Mouse (Mus musculus) kidney, adult 9 months (tissue): ENCODE results near the gene Abhd16b.

Source experiments
- DNase-seq: peaks from one replicate; pipeline ENCODE4 v3.0.0; 2022

The Abhd16b gene

DNA sequence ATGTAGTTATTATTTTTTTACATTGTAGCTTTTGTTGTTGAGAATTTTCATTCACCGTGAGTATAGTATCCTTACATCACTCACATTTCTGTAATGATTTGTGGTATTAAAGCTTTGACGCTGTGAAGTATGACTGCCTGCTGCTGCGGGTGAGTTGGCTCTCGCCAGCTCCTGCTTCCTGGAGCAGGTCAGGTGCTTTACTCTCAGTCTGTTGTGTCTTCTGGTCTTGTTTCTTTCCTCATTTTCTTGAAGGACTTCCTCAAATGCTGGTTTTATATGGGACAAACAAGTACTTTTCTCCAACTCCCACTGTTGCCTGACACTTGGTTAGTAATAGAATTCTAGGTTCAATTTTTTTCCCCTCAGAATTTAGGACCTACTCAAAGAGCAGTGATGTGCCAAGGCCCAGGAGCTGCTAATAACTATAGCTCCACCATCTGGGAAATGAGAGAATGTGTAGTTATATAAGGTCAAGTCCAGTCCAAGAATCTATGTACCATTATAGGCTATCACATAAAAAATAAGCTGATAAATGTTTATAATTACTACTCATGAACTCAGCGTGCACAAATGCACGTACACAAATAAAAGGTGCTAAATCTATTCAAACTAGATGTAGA lies 48.9 kb downstream of the Abhd16b start:
- no peak for DNase-seq
